Mouse (Mus musculus): ENCODE results near the gene Tmem139. TPM values are rescaled to one million over a fixed set of nuclear protein-coding genes. Genes with fewer than 3 reads are reported as not detected.

The Tmem139 gene
- polyA plus RNA-seq, 1 experiment from 2014 or later, result 0.27 TPM

GRCm38 (mm10) chr6:42264626-42265312, 3.0 kb downstream of the Tmem139 start, which contains the start of gene Casp2:
TSS of gene Casp2 (plus strand) at chr6:42264985.
- Histone ChIP-seq H3K4me2 (ENCODE audit: low read depth) (peak within 1 kb of the TSS; percentile 71), H3K9me3 (ENCODE audit: control insufficient read depth, low read length) (no peaks in the 10 kb centered on the region), H3K4me3 (ENCODE audit: low read depth, low read length) (peak within 1 kb of the TSS; percentile 76), H3K36me3 (ENCODE audit: control insufficient read depth, insufficient read depth, low read length) (peaks cover 12% of the 10 kb centered on the region), H3K27me3 (ENCODE audit: control insufficient read depth, insufficient read depth, low read length) (no peaks in the 10 kb centered on the region), H3K4me1 (ENCODE audit: control insufficient read depth, insufficient read depth, low read length) (0 out of 2 replicates have a peak, but pooled peaks cover 2% of the 10 kb centered on the region), H3K9ac (ENCODE audit: low read length) (peak within 1 kb of the TSS; percentile 90), H3K27ac (ENCODE audit: low read depth, low read length) (peak within 1 kb of the TSS; percentile 67; the same call in 1 of the 2 replicates)
- DNase-seq (ENCODE audit: low spot score), result peak; percentile 99
- ATAC-seq (ENCODE audit: insufficient read depth, low FRiP score, low TSS enrichment), result peak; percentile 99
- WGBS, result under 1% methylated on average over 50 of the region's 51 CpGs

- Histone ChIP-seq H3K9ac (ENCODE audit: low read length) (peak overlapping the region; percentile 90), H3K4me2 (ENCODE audit: low read depth) (peak overlapping the region; percentile 71), H3K36me3 (ENCODE audit: control insufficient read depth, insufficient read depth, low read length) (peaks cover 14% of the 10 kb centered on the region), H3K4me1 (ENCODE audit: control insufficient read depth, insufficient read depth, low read length) (0 out of 2 replicates have a peak, but pooled peaks cover 2% of the 10 kb centered on the region), H3K27ac (ENCODE audit: low read depth, low read length) (peak overlapping the region; percentile 67; the same call in 1 of the 2 replicates), H3K27me3 (ENCODE audit: control insufficient read depth, insufficient read depth, low read length) (no peaks in the 10 kb centered on the region), H3K9me3 (ENCODE audit: control insufficient read depth, low read length) (no peaks in the 10 kb centered on the region), H3K4me3 (ENCODE audit: low read depth, low read length) (peak overlapping the region; percentile 76)
- DNase-seq (ENCODE audit: low spot score) (peak; percentile 30), ATAC-seq (ENCODE audit: insufficient read depth, low FRiP score, low TSS enrichment) (no peak)
- under 1% methylated on average over 21 of the region's 21 CpGs for WGBS
Observed at GRCm38 (mm10) chr6:42265391-42266330, 3.9 kb downstream of the Tmem139 start.

GRCm38 (mm10) chr6:42270817-42271216, 9.0 kb downstream of the Tmem139 start:
- H3K36me3 ChIP-seq (ENCODE audit: control insufficient read depth, insufficient read depth, low read length), result peaks cover 26% of the 10 kb centered on the region
- DNase-seq (ENCODE audit: low spot score) (no peak), ATAC-seq (ENCODE audit: insufficient read depth, low FRiP score, low TSS enrichment) (no peak)
- no peak overlapping the region for H3K9ac ChIP-seq (ENCODE audit: low read length)
- H3K27ac ChIP-seq (ENCODE audit: low read depth, low read length), result no peak overlapping the region
- no peaks in the 10 kb centered on the region for H3K27me3 ChIP-seq (ENCODE audit: control insufficient read depth, insufficient read depth, low read length)
- no peak overlapping the region for H3K4me2 ChIP-seq (ENCODE audit: low read depth)
- H3K9me3 ChIP-seq (ENCODE audit: control insufficient read depth, low read length), result no peaks in the 10 kb centered on the region
- no peak overlapping the region for H3K4me3 ChIP-seq (ENCODE audit: low read depth, low read length)
- 0 out of 2 replicates have a peak, but pooled peaks cover 2% of the 10 kb centered on the region for H3K4me1 ChIP-seq (ENCODE audit: control insufficient read depth, insufficient read depth, low read length)

GRCm38 (mm10) chr6:42276151-42276550, 14.4 kb downstream of the Tmem139 start:
- 88% methylated on average over 2 of the region's 2 CpGs for WGBS
- ATAC-seq (ENCODE audit: insufficient read depth, low FRiP score, low TSS enrichment), result no peak
- H3K4me3 ChIP-seq (ENCODE audit: low read depth, low read length), result no peak overlapping the region
- no peaks in the 10 kb centered on the region for H3K4me1 ChIP-seq (ENCODE audit: control insufficient read depth, insufficient read depth, low read length)
- no peaks in the 10 kb centered on the region for H3K27me3 ChIP-seq (ENCODE audit: control insufficient read depth, insufficient read depth, low read length)
- no peak for DNase-seq (ENCODE audit: low spot score)
- no peak overlapping the region for H3K9ac ChIP-seq (ENCODE audit: low read length)
- H3K36me3 ChIP-seq (ENCODE audit: control insufficient read depth, insufficient read depth, low read length), result peaks cover 33% of the 10 kb centered on the region
- no peak overlapping the region for H3K4me2 ChIP-seq (ENCODE audit: low read depth)
- no peak overlapping the region for H3K27ac ChIP-seq (ENCODE audit: low read depth, low read length)
- H3K9me3 ChIP-seq (ENCODE audit: control insufficient read depth, low read length), result no peaks in the 10 kb centered on the region

GRCm38 (mm10) chr6:42282865-42283528, 21.2 kb downstream of the Tmem139 start:
- ATAC-seq (ENCODE audit: insufficient read depth, low FRiP score, low TSS enrichment), result no peak
- no peak overlapping the region for H3K9ac ChIP-seq (ENCODE audit: low read length)
- H3K4me1 ChIP-seq (ENCODE audit: control insufficient read depth, insufficient read depth, low read length), result no peaks in the 10 kb centered on the region
- H3K4me3 ChIP-seq (ENCODE audit: low read depth, low read length), result no peak overlapping the region
- no peak overlapping the region for H3K4me2 ChIP-seq (ENCODE audit: low read depth)
- peaks cover 16% of the 10 kb centered on the region for H3K36me3 ChIP-seq (ENCODE audit: control insufficient read depth, insufficient read depth, low read length)
- H3K9me3 ChIP-seq (ENCODE audit: control insufficient read depth, low read length), result no peaks in the 10 kb centered on the region
- no peak for DNase-seq (ENCODE audit: low spot score)
- 89% methylated on average over 5 of the region's 5 CpGs for WGBS
- no peaks in the 10 kb centered on the region for H3K27me3 ChIP-seq (ENCODE audit: control insufficient read depth, insufficient read depth, low read length)
- H3K27ac ChIP-seq (ENCODE audit: low read depth, low read length), result no peak overlapping the region

- 0 out of 2 replicates have a peak, but pooled peaks have one; percentile 43 for ATAC-seq (ENCODE audit: insufficient read depth, low FRiP score, low TSS enrichment)
- Histone ChIP-seq H3K36me3 (ENCODE audit: control insufficient read depth, insufficient read depth, low read length) (peaks cover 2% of the 10 kb centered on the region; the same call in 1 of the 2 replicates), H3K27me3 (ENCODE audit: control insufficient read depth, insufficient read depth, low read length) (no peaks in the 10 kb centered on the region)
Observed at GRCm38 (mm10) chr6:42286448-42286847, 24.7 kb downstream of the Tmem139 start, which contains the start of gene Clcn1. TSS of gene Clcn1 (plus strand) at chr6:42286685.

GRCm38 (mm10) chr6:42287562-42287961, 25.8 kb downstream of the Tmem139 start:
- Histone ChIP-seq H3K36me3 (ENCODE audit: control insufficient read depth, insufficient read depth, low read length) (no peaks in the 10 kb centered on the region; the same call in none of the 2 replicates), H3K27me3 (ENCODE audit: control insufficient read depth, insufficient read depth, low read length) (no peaks in the 10 kb centered on the region), H3K9me3 (ENCODE audit: control insufficient read depth, low read length) (no peaks in the 10 kb centered on the region), H3K27ac (ENCODE audit: low read depth, low read length) (no peak overlapping the region), H3K4me2 (ENCODE audit: low read depth) (no peak overlapping the region), H3K4me1 (ENCODE audit: control insufficient read depth, insufficient read depth, low read length) (no peaks in the 10 kb centered on the region), H3K9ac (ENCODE audit: low read length) (no peak overlapping the region), H3K4me3 (ENCODE audit: low read depth, low read length) (no peak overlapping the region)
- ATAC-seq (ENCODE audit: insufficient read depth, low FRiP score, low TSS enrichment), result no peak
- no peak for DNase-seq (ENCODE audit: low spot score)

More at GRCm38 (mm10) chr6:42286448-42286847, 24.7 kb downstream of the Tmem139 start, which contains the start of gene Clcn1:
- DNase-seq (ENCODE audit: low spot score), result no peak
- H3K9me3 ChIP-seq (ENCODE audit: control insufficient read depth, low read length), result no peaks in the 10 kb centered on the region
- H3K4me2 ChIP-seq (ENCODE audit: low read depth), result no peak within 1 kb of the TSS
- H3K4me1 ChIP-seq (ENCODE audit: control insufficient read depth, insufficient read depth, low read length), result no peaks in the 10 kb centered on the region
- H3K9ac ChIP-seq (ENCODE audit: low read length), result no peak within 1 kb of the TSS
- no peak within 1 kb of the TSS for H3K4me3 ChIP-seq (ENCODE audit: low read depth, low read length)
- 73% methylated on average over 5 of the region's 5 CpGs for WGBS
- no peak within 1 kb of the TSS for H3K27ac ChIP-seq (ENCODE audit: low read depth, low read length)

GRCm38 (mm10) chr6:42293327-42293726, 31.6 kb downstream of the Tmem139 start:
- no peak overlapping the region for H3K4me3 ChIP-seq (ENCODE audit: low read depth, low read length)
- H3K36me3 ChIP-seq (ENCODE audit: control insufficient read depth, insufficient read depth, low read length), result no peaks in the 10 kb centered on the region; the same call in none of the 2 replicates

More at GRCm38 (mm10) chr6:42293327-42293726, 31.6 kb downstream of the Tmem139 start:
- Histone ChIP-seq H3K4me2 (ENCODE audit: low read depth) (no peak overlapping the region), H3K4me1 (ENCODE audit: control insufficient read depth, insufficient read depth, low read length) (no peaks in the 10 kb centered on the region), H3K9ac (ENCODE audit: low read length) (no peak overlapping the region), H3K27ac (ENCODE audit: low read depth, low read length) (no peak overlapping the region), H3K27me3 (ENCODE audit: control insufficient read depth, insufficient read depth, low read length) (no peaks in the 10 kb centered on the region), H3K9me3 (ENCODE audit: control insufficient read depth, low read length) (no peaks in the 10 kb centered on the region)
- DNase-seq (ENCODE audit: low spot score) (no peak), ATAC-seq (ENCODE audit: insufficient read depth, low FRiP score, low TSS enrichment) (no peak)
- 91% methylated on average over 6 of the region's 6 CpGs for WGBS
